ENCODE assay signal across 8 mouse cellular contexts in the genomic region with DNA sequence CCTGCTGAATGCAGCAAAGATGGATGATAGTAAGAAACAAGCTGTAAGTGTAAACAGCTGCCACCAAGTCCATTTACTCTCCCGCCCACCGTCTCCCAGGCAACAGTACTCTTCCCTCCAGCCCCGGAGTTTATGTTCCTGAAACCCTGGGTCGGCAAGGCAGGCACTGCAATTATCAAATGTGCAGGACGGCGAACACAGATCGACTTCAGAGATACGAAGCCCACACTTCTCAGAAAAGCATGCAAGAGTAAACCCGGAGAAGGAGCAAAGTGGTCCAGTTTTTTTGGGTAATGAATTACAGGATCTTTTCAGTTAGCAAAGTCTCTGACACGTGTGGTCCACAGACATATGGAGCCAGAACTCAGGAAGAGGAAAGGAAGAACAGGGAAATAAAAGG. TPM values are rescaled to one million over a fixed set of nuclear protein-coding genes. Genes with fewer than 3 reads are reported as not detected.
DNase-seq lines count a peak whose midpoint lies in the region; ATAC-seq and TF ChIP-seq lines count a peak whose summit lies in the region.

No protein-coding gene starts in this region.

- no peaks in the 10 kb centered on the region for H3K9me3 ChIP-seq in ES-E14 (ENCODE audit: control insufficient read depth, insufficient read depth, low read depth, low read length)
- H3K9me3 ChIP-seq in embryonic facial prominence, embryonic 12.5 days: no peaks in the 10 kb centered on the region
- H3K9me3 ChIP-seq in kidney, embryonic 16.5 days (ENCODE audit: low read length): no peaks in the 10 kb centered on the region

- no peaks in the 10 kb centered on the region for H3K27me3 ChIP-seq in embryonic facial prominence, embryonic 12.5 days
- no peaks in the 10 kb centered on the region for H3K27me3 ChIP-seq in kidney, embryonic 16.5 days (ENCODE audit: insufficient read depth, low read length)

- H3K4me3 ChIP-seq in ES-E14 (ENCODE audit: insufficient read depth in 1 of 2, low read depth in 1 of 2, low read length in 2 of 2, poor library complexity in 1 of 2, severe bottlenecking in 1 of 2): peak overlapping the region; percentile 16 to 90; a peak in 3 of 4 replicates
- H3K4me3 ChIP-seq in embryonic facial prominence, embryonic 12.5 days: peak overlapping the region; percentile 97
- peak overlapping the region; percentile 99 for H3K4me3 ChIP-seq in kidney, embryonic 16.5 days (ENCODE audit: low read length)

- in situ Hi-C loops in ES-E14 (cut with MboI; ENCODE audit: low sequenced_read_pairs in 2 of 2, unreplicated experiment in 2 of 2): no loop called here

- WGBS in embryonic facial prominence, embryonic 12.5 days: 4% methylated on average over 10 of the region's 10 CpGs
- WGBS in kidney, embryonic 16.5 days: 4% methylated on average over 10 of the region's 10 CpGs

- peaks cover 9% of the 10 kb centered on the region for H3K36me3 ChIP-seq in ES-E14 (ENCODE audit: control insufficient read depth, insufficient read depth, low read length, poor library complexity, severe bottlenecking)
- H3K36me3 ChIP-seq in embryonic facial prominence, embryonic 12.5 days: peaks cover 18% of the 10 kb centered on the region
- peaks cover 7% of the 10 kb centered on the region for H3K36me3 ChIP-seq in kidney, embryonic 16.5 days (ENCODE audit: insufficient read depth, low read length)

- H3K4me1 ChIP-seq in ES-E14 (ENCODE audit: control insufficient read depth in 2 of 2, insufficient read depth in 2 of 2, low read length in 2 of 2, poor library complexity in 1 of 2): peaks cover 0 to 4% of the 10 kb centered on the region in 2 experiments; a peak in 1 of 4 replicates
- H3K4me1 ChIP-seq in embryonic facial prominence, embryonic 12.5 days: peaks cover 14% of the 10 kb centered on the region
- H3K4me1 ChIP-seq in kidney, embryonic 16.5 days (ENCODE audit: insufficient read depth, low read length): peaks cover 19% of the 10 kb centered on the region

- no peak overlapping the region for H3K27ac ChIP-seq in ES-E14 (ENCODE audit: insufficient read depth, low read depth, low read length, poor library complexity, severe bottlenecking)
- H3K27ac ChIP-seq in embryonic facial prominence, embryonic 12.5 days: no peak overlapping the region
- peak overlapping the region; percentile 53 for H3K27ac ChIP-seq in kidney, embryonic 16.5 days (ENCODE audit: low read length)

- no peak for ATAC-seq in embryonic facial prominence, embryonic 12.5 days (ENCODE audit: insufficient number of reproducible peaks, insufficient read depth, low FRiP score, low TSS enrichment)
- 0 out of 2 replicates have a peak, but pooled peaks have one; percentile 24 for ATAC-seq in kidney, embryonic 16.5 days (ENCODE audit: low FRiP score, low TSS enrichment)

- peak; percentile 3 to 21 for DNase-seq in layer of hippocampus, adult 18-20 months (ENCODE audit: low spot score in 2 of 2)
- no peak for DNase-seq in layer of hippocampus, adult 11-12 months (ENCODE audit: low spot score)
- no peak for DNase-seq in ES-E14 (ENCODE audit: low read depth, low spot score)
- peak; percentile 54 for DNase-seq in neural tube, embryonic 10.5 days (ENCODE audit: extremely low spot score, low spot score)
- DNase-seq in frontal cortex, postnatal 14 days (ENCODE audit: low spot score in 2 of 2): no peak
- DNase-seq in adrenal gland, postnatal 4 days (ENCODE audit: low spot score in 2 of 2): no peak

- 0 out of 2 replicates have a peak overlapping the region, but pooled peaks have one; percentile 11 for H3K9ac ChIP-seq in ES-E14 (ENCODE audit: insufficient read depth, low read depth, low read length, poor library complexity, severe bottlenecking)
- 0 out of 2 replicates have a peak overlapping the region, but pooled peaks have one; percentile 15 for H3K9ac ChIP-seq in embryonic facial prominence, embryonic 12.5 days
- peak overlapping the region; percentile 4; the same call in 1 of the 2 replicates for H3K9ac ChIP-seq in kidney, embryonic 16.5 days (replicated peaks; ENCODE audit: low read length)

- peak overlapping the region; percentile 81 for H3K4me2 ChIP-seq in embryonic facial prominence, embryonic 12.5 days (replicated peaks)
- peak overlapping the region; percentile 86 for H3K4me2 ChIP-seq in kidney, embryonic 16.5 days (replicated peaks; ENCODE audit: low read depth, low read length)

TF ChIP-seq in ES-E14, 5 proteins besides CTCF, POLR2A, EP300 and RAD21:
- TF ChIP-seq HCFC1 (IDR thresholded peaks at IDR 0.05; ENCODE audit: borderline replicate concordance, insufficient read depth, low read length) (no peak), CHD2 (IDR thresholded peaks at IDR 0.05; ENCODE audit: low read depth, low read length) (no peak), ZNF384 (IDR thresholded peaks at IDR 0.05; ENCODE audit: low read depth, low read length) (no peak), MAFK (IDR thresholded peaks at IDR 0.05; ENCODE audit: insufficient read depth, low read depth, low read length) (no peak), ZC3H11A (IDR thresholded peaks at IDR 0.05; ENCODE audit: borderline replicate concordance, low read depth, low read length) (no peak)
TF ChIP-seq in ES-E14: peak in this region for 0.

RNA-seq across cellular contexts. Expression of gene Mthfd2, which starts 9.7 kb away (rescaled TPM):
- 1 to 10 TPM; 6.6 to 7.1 TPM for total RNA-seq in layer of hippocampus, adult 18-20 months (2021)
- 73.0 and 80.4 TPM in 2 replicates for total RNA-seq in ES-E14 (2012; rRNA removed)
- 36.4 and 39.7 TPM in 2 replicates for polyA plus RNA-seq in embryonic facial prominence, embryonic 12.5 days (2016; fragmentation: Nextera tagmentation; extraction: Ambion mirVana)
- polyA plus RNA-seq in kidney, embryonic 16.5 days (2015; fragmentation: Nextera tagmentation; extraction: Ambion mirVana): 38.5 and 40.5 TPM in 2 replicates
- total RNA-seq in adrenal gland, postnatal 4 days (2021): 10 to 100 TPM; 18.2 to 23.8 TPM

RNA-seq across cellular contexts. Expression of gene Mob1a, which starts 9.8 kb away (rescaled TPM):
- 10 to 100 TPM; 19.2 to 20.5 TPM for total RNA-seq in layer of hippocampus, adult 18-20 months (2021)
- 32.9 and 53.4 TPM in 2 replicates for total RNA-seq in ES-E14 (2012; rRNA removed)
- polyA plus RNA-seq in embryonic facial prominence, embryonic 12.5 days (2016; fragmentation: Nextera tagmentation; extraction: Ambion mirVana): 62.8 and 71.0 TPM in 2 replicates
- 70.0 and 73.8 TPM in 2 replicates for polyA plus RNA-seq in kidney, embryonic 16.5 days (2015; fragmentation: Nextera tagmentation; extraction: Ambion mirVana)
- 10 to 100 TPM; 75.9 to 78.2 TPM for total RNA-seq in adrenal gland, postnatal 4 days (2021)

RNA-seq across cellular contexts. Expression of gene Bola3, which starts 32.9 kb away (rescaled TPM):
- 10 to 100 TPM; 47.1 to 58.9 TPM for total RNA-seq in layer of hippocampus, adult 18-20 months (2021)
- total RNA-seq in ES-E14 (2012; rRNA removed): 13.1 and 24.5 TPM in 2 replicates
- 117 and 126 TPM in 2 replicates for polyA plus RNA-seq in embryonic facial prominence, embryonic 12.5 days (2016; fragmentation: Nextera tagmentation; extraction: Ambion mirVana)
- polyA plus RNA-seq in kidney, embryonic 16.5 days (2015; fragmentation: Nextera tagmentation; extraction: Ambion mirVana): 136 and 142 TPM in 2 replicates
- total RNA-seq in adrenal gland, postnatal 4 days (2021): 100 to 1,000 TPM; 130 to 162 TPM

Comparison
In these comparisons a context has a peak if more than half of its experiments do, and no peak if none do; other contexts are left out.
1. DNase-seq: peak in layer of hippocampus, adult 18-20 months (2 of 2) and neural tube, embryonic 10.5 days (single experiment); none in layer of hippocampus, adult 11-12 months (single experiment), ES-E14 (single experiment), frontal cortex, postnatal 14 days (0 of 2) and adrenal gland, postnatal 4 days (0 of 2).
2. Peak in every context shown above with its lines, with median percentiles within 50 percentile points of each other: H3K4me3 ChIP-seq and H3K9ac ChIP-seq.